Mouse (Mus musculus) ES-E14 (cell line): ENCODE data around the gene Rnasek.

Experiments used
- CHD2 ChIP-seq: IDR thresholded peaks from 2 replicates; pipeline ENCODE4 v1.6.1; 2014; ENCODE audit warnings: mild to moderate bottlenecking, low read depth, low read length, inconsistent platforms
- HCFC1 ChIP-seq: IDR thresholded peaks from 2 replicates; pipeline ENCODE4 v1.6.1; 2012; ENCODE audit warnings: low read length, inconsistent platforms, borderline replicate concordance; ENCODE audit not compliant: insufficient read depth
- MAFK ChIP-seq: IDR thresholded peaks from 2 replicates; pipeline ENCODE4 v1.6.1; 2014; ENCODE audit warnings: mild to moderate bottlenecking, low read depth, low read length, inconsistent platforms; ENCODE audit not compliant: insufficient read depth
- ZC3H11A ChIP-seq: IDR thresholded peaks from 2 replicates; pipeline ENCODE4 v1.6.1; 2012; ENCODE audit warnings: low read depth, mild to moderate bottlenecking, inconsistent platforms, low read length, borderline replicate concordance
- ZNF384 ChIP-seq: IDR thresholded peaks from 2 replicates; pipeline ENCODE4 v1.6.1; 2012; ENCODE audit warnings: low read depth, low read length, inconsistent platforms

DNA sequence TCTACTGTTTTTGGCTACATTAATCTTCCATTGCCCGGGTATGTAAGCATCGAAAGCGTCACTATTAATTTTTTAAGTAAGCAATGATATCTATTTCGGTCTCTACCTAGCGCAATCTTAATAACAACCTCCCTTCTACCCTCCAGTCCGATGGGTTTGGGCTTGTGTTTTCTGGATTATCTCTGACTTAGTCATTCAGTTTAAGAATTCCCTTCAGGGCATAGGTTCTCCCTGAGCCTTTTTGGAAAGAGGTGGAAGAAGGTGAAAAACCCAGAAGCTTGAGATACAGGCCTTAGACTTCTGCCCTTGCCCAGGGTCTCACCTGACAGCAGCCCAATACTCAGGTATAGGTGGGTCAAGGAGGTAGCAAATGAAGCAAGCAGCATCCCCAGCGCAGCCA is 19.8 kb downstream of the Rnasek start:
- TF ChIP-seq HCFC1 (no peak), CHD2 (no peak), MAFK (no peak), ZC3H11A (no peak), ZNF384 (no peak)
